Mouse (Mus musculus): ENCODE measurements at regions not wholly inside any gene's neighbourhood (a gene's known extent, or its start where the extent isn't known, plus 50 kb on each side); places are given as distances from the start of the nearest gene placed in this dataset.

GRCm38 (mm10) chr16:28109771-28110170 lies 643.1 kb downstream of the Fgf12 start:
- ATAC-seq (no peak), DNase-seq (ENCODE audit: low read depth, low spot score) (no peak)
- TF ChIP-seq CTCF (IDR thresholded peaks at IDR 0.05): no peak
- POLR2A ChIA-PET: no interaction called here
- peaks cover 11% of the 10 kb centered on the region for H3K27me3 ChIP-seq
- in situ Hi-C loops (cut with MboI; ENCODE audit: low pct_unique_long_range_greater_than_20kb): no loop called here
- CTCF ChIA-PET: no interaction called here

All from Patski (cell line).